Mouse (Mus musculus): ENCODE measurements around the gene Mical3. TPM values are rescaled to one million over a fixed set of nuclear protein-coding genes. Genes with fewer than 3 reads are reported as not detected.

Gene Mical3
- polyA plus RNA-seq, 1 experiment from 2014 or later, result 28.6 TPM

DNA sequence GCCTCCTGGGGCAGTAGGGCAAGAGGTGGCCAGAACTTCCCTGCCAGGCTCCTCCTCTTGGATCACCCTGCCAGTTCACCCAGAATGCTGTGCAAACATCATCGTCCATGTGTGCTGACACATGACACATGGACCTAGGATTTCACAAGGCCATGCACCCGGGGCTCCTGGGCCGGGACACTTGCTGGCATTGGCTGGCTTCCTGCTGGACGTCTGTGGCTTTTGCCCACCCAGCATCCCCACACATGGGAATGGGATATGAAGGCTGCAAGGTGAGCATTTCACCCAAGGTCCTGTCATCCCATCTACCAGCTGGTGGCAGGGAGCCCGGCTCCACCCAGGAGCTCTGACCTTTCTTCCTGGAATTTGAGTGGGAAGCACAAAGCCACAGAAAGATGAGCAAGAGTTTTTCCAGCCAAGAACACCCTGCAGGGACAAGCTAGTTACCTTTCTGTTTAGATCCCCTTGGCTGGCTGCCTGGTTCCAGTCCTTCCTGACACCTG, 8.0 kb downstream of the Mical3 start:
- H3K4me3 ChIP-seq, result no peak overlapping the region
- ATAC-seq (replicated peaks), result no peak
- no peaks in the 10 kb centered on the region for H3K27me3 ChIP-seq
- H3K9me3 ChIP-seq, result no peaks in the 10 kb centered on the region
- WGBS, result 86% methylated on average over 5 of the region's 5 CpGs
- H3K4me1 ChIP-seq, result peaks cover 5% of the 10 kb centered on the region
- H3K36me3 ChIP-seq, result no peaks in the 10 kb centered on the region
- no peak overlapping the region for H3K27ac ChIP-seq (replicated peaks)
- H3K4me2 ChIP-seq (replicated peaks), result no peak overlapping the region
- no peak overlapping the region for H3K9ac ChIP-seq (replicated peaks)

DNA sequence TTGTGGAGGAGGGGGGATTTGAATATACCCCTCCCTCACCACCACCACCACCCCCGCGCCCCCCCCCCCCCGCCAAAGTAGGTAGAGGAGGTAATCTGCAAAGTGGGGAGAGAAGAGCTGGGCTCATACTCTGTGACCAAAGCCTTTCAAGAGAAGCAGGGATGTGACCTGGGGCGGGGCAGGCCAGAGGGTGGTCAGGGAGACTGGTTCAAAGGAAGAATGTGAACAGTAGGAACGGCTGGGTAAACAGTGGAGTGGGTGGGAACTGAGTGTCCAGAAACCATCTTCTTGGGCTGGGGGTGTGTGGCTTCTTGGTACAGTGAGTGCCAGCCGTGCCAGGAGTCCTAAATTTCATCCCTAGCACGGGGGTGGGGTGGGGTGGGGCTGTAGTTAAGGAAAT, 10.0 kb downstream of the Mical3 start:
- Histone ChIP-seq H3K9me3 (no peaks in the 10 kb centered on the region), H3K4me2 (replicated peaks) (no peak overlapping the region), H3K4me1 (no peaks in the 10 kb centered on the region), H3K36me3 (no peaks in the 10 kb centered on the region), H3K27ac (replicated peaks) (no peak overlapping the region), H3K9ac (replicated peaks) (no peak overlapping the region), H3K4me3 (no peak overlapping the region), H3K27me3 (no peaks in the 10 kb centered on the region)
- 58% methylated on average over 7 of the region's 7 CpGs for WGBS
- ATAC-seq (replicated peaks), result no peak

DNA sequence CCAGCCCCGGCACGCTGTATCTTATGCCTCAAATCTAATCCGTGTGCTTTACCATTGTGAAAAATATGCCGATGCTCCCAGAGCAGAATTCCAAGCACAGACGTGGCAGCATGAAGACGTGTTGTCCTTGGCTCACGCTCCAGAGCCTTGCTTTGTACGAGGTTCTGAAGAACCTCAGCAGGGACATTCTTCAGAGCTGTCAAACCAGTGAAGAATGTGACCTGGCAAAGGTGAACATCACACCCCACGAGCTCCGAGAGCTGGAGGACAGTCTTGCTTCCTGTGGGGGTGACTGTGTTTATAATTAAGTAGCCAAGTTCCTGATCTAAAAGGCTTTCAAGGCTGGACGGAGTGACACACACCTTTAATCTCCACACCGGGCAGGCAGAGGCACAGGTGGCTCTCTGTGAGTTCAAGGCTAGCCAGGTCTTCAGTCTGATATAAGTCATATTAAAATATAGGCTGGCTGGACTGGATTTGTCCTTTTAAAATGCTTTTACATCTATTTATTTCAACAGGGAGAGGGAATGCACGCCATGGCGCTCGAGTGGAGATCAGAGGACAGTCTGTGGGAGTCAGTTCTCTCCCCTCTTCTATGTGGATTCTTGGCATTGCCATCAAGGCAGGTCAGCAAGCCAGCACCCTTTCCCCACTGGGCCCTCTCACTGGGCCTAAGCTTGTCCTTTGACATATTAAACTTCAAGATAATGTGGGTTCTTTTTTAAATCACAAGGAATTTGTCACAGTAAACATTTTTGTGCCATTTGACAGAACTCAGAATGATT, 12.6 kb downstream of the Mical3 start:
- ATAC-seq (replicated peaks), result no peak
- Histone ChIP-seq H3K4me2 (replicated peaks) (no peak overlapping the region), H3K4me1 (no peaks in the 10 kb centered on the region), H3K36me3 (no peaks in the 10 kb centered on the region), H3K9me3 (no peaks in the 10 kb centered on the region), H3K9ac (replicated peaks) (no peak overlapping the region), H3K4me3 (no peak overlapping the region), H3K27me3 (no peaks in the 10 kb centered on the region), H3K27ac (replicated peaks) (no peak overlapping the region)
- 88% methylated on average over 15 of the region's 15 CpGs for WGBS

DNA sequence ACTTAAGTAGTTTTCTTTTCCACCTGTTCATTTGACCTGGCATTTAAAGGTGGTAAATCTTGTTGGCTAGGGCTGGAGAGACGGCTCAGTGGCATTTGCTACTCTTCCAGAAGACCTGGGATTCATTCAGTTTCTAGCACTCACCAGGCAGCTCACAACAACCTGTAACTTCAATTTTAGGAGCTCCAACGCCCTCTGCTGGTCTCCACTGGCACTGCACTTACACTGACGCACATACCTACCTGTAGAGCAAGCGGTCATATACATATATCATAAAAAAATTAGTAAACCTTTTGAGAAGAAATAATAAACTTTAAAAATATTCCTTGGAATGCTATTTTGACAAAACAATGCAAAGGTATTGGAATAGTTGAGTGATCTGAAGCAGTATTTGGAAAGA, 13.7 kb downstream of the Mical3 start:
- Histone ChIP-seq H3K9ac (replicated peaks) (no peak overlapping the region), H3K4me3 (no peak overlapping the region), H3K36me3 (no peaks in the 10 kb centered on the region), H3K4me2 (replicated peaks) (no peak overlapping the region), H3K27me3 (no peaks in the 10 kb centered on the region), H3K9me3 (no peaks in the 10 kb centered on the region), H3K4me1 (no peaks in the 10 kb centered on the region), H3K27ac (replicated peaks) (no peak overlapping the region)
- 74% methylated on average over 4 of the region's 4 CpGs for WGBS
- ATAC-seq (replicated peaks), result no peak

DNA sequence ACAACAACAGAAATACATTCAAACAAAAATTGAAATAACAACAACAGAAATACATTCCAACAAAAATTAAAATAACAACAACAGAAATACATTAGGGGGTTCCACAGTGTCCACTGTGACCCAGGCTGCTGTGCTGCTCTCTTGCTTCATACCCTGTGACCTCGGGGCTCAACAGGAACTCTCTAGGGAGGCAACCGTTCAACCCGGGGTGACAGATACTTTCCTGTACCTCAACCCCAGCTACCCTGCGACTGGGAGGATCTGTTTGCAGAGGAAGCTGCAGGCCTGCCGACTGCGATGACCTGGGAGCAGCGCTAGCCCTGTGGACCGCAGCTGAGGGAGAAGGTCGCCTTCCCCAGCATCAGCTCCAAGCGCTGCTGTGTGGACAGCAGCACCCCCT, 14.4 kb downstream of the Mical3 start:
- H3K4me2 ChIP-seq (replicated peaks), result no peak overlapping the region
- 81% methylated on average over 10 of the region's 10 CpGs for WGBS

DNA sequence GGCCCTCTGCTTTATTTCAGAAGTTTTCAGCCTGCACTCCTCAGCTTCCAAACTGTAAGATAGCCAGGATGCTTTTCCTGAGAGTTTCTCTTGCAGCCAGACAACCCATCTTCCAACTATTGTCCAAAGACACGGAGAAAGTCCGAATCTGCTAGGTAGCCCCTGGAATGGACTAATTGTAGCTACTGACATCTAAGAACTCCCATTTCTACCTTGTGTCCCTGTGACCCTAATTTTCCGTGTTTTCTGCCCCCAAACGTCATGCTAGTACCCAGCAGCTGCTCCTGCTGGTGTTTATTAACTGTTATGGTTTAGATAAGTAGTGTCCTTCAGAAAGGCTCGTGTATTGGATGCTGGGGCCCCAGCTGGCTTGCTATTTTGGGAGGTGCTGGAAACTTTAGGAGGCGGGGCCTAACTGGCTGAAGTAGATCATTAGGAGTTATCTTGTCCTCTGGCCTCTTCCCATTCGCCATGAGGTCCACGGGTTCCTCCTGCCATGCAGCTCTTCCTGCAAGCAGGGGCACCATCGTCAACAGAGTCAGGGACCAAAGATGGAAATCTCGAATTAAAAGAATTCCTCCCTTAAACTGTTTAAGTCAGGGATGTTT, 19.2 kb downstream of the Mical3 start:
- Histone ChIP-seq H3K9me3 (no peaks in the 10 kb centered on the region), H3K27me3 (no peaks in the 10 kb centered on the region), H3K9ac (replicated peaks) (no peak overlapping the region), H3K36me3 (no peaks in the 10 kb centered on the region), H3K27ac (replicated peaks) (no peak overlapping the region), H3K4me2 (replicated peaks) (no peak overlapping the region), H3K4me1 (peaks cover 25% of the 10 kb centered on the region), H3K4me3 (no peak overlapping the region)
- no peak for ATAC-seq (replicated peaks)
- WGBS, result 68% methylated on average over 10 of the region's 10 CpGs

More for the DNA sequence above, 14.4 kb downstream of the Mical3 start:
- no peak overlapping the region for H3K27ac ChIP-seq (replicated peaks)
- no peak for ATAC-seq (replicated peaks)
- no peak overlapping the region for H3K9ac ChIP-seq (replicated peaks)
- H3K9me3 ChIP-seq, result no peaks in the 10 kb centered on the region
- no peaks in the 10 kb centered on the region for H3K4me1 ChIP-seq
- H3K27me3 ChIP-seq, result no peaks in the 10 kb centered on the region
- H3K4me3 ChIP-seq, result no peak overlapping the region
- H3K36me3 ChIP-seq, result no peaks in the 10 kb centered on the region

DNA sequence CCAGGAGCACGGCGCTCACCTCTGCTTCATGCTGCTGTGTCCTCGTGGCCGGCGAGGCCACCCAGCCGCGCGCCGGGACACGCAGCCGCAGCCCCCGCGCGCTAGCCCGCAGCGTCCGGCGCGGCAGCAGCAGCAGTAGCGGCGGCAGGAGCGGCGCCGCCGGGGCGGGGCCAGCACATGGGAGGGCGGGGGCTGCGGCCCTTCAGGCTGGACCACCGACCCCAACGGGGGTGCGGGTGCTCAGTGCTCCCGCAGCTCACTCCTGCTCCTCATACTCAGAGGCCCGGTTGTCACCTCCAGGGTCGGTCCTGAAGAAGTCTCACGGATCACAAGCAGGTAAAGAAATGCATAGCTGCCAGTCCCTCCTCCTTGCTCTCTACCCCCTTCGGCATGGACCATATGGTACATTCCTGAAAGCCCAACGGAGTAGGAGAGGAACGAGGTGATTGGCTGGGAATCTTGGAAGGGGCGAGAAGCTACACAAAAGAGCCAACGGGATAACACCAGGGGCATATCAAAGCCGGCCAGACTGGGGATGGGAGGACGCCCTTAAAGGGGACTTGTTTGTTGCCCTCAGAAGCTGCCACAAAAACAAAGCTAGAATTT, 20.7 kb downstream of the Mical3 start:
- peak overlapping the region; percentile 98 for H3K4me3 ChIP-seq
- 1% methylated on average over 42 of the region's 42 CpGs for WGBS
- H3K27ac ChIP-seq (replicated peaks), result peak overlapping the region; percentile 93
- no peaks in the 10 kb centered on the region for H3K27me3 ChIP-seq
- peak; percentile 97 for ATAC-seq (replicated peaks)
- H3K36me3 ChIP-seq, result no peaks in the 10 kb centered on the region
- H3K9ac ChIP-seq (replicated peaks), result peak overlapping the region; percentile 86
- H3K4me2 ChIP-seq (replicated peaks), result peak overlapping the region; percentile 67
- H3K9me3 ChIP-seq, result no peaks in the 10 kb centered on the region
- H3K4me1 ChIP-seq, result peaks cover 32% of the 10 kb centered on the region

DNA sequence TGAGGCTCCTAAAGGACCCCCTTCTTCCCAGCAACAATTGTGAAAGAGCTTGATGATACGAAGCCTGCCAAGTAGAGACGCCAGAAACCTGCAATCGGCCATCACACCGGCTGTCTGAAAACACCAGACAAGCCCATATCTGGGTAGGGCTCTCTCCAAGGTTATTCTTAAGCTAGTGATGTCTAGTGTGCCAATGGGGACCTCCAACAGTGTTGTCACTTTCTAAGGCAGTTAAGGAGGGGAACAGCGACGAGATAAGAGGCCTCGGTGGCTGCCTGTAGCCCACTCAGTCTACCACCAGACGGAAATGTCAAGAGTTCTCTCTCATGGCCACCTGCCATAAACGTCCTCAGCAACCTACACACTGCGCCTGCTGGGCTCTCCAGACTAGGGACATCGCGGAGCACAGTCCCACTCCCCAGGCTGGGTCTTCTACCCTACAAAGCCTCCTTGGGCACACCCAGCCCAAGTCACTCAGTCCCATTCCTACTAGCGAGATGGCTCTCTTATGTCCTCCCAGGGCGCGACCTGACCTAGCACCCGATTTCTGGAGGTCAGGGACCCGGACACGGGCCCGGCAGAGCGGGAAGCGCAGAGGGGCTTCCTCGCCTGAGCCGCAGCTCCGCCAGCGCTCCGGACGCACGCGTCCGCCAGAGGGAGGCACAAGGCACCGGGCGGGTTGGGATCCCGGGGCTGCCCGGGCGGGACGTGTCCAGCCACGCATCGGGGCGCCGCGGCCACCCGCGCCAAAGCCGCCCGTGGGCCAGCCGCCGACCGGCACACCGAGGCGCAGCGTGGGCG, 21.4 kb downstream of the Mical3 start:
- under 1% methylated on average over 52 of the region's 52 CpGs for WGBS
- Histone ChIP-seq H3K9ac (replicated peaks) (peak overlapping the region; percentile 86), H3K4me1 (peaks cover 33% of the 10 kb centered on the region), H3K27me3 (no peaks in the 10 kb centered on the region), H3K4me3 (peak overlapping the region; percentile 98), H3K27ac (replicated peaks) (peak overlapping the region; percentile 93), H3K36me3 (0 out of 2 replicates have a peak, but pooled peaks cover 1% of the 10 kb centered on the region), H3K9me3 (no peaks in the 10 kb centered on the region), H3K4me2 (replicated peaks) (peak overlapping the region; percentile 67)
- peak; percentile 60 for ATAC-seq (replicated peaks)

DNA sequence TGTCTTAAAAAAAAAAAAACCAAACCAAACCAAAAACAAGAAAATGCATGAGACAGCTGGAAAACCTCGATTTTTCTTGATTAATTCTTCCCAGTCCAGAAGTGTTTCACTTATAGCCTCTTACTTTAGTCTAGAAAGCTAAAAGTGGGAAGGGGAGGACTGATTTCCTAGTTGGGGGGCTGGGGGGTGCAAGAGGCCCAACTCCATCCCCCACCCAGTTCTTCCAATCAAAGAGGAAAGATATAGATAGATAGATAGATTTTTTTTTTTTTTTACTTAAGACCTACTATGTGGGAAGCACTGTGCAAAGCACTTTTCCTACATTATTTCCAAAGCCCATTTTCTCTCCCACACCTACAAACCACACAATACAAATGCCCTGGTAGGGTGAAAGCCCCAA, 22.7 kb downstream of the Mical3 start:
- Histone ChIP-seq H3K4me2 (replicated peaks) (peak overlapping the region; percentile 67; the same call in 1 of the 2 replicates), H3K27ac (replicated peaks) (no peak overlapping the region), H3K9ac (replicated peaks) (no peak overlapping the region), H3K4me3 (no peak overlapping the region), H3K4me1 (peaks cover 33% of the 10 kb centered on the region), H3K36me3 (0 out of 2 replicates have a peak, but pooled peaks cover 2% of the 10 kb centered on the region), H3K27me3 (no peaks in the 10 kb centered on the region), H3K9me3 (no peaks in the 10 kb centered on the region)
- no peak for ATAC-seq (replicated peaks)
- 64% methylated on average over 1 of the region's 1 CpGs for WGBS

DNA sequence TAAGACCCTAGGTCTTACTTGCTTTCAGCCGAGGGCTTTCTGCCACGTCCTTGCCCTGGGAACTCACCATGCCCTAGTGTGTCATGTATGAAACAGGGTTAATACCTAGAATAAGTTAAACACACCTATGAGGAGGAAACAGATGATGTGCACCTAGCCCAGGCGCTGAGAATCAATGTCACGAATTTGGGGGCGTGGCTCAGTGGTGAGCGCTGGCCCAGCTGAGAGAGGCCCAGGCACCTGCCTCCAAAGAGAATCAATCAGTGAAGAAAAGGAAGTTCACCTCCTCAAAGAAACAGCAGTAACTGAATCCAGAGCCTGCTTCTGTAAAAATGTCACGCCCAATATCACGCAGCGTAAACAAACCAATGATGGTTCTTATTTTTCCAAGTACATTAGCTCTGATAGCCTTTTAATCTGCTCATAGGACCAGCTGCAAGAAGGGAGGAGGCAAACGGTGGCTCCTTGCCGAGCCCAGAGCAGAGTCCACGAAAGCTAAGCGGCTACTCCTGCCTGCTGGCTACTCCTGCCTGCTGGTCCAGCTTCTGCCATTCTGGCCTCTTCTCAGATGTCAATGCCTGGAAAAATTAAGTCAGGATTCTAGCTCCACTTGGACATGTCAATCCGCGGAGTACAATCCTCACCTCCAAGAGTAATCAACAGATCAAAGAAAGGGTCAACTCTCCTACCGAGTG, 23.9 kb downstream of the Mical3 start:
- WGBS, result 93% methylated on average over 16 of the region's 16 CpGs

DNA sequence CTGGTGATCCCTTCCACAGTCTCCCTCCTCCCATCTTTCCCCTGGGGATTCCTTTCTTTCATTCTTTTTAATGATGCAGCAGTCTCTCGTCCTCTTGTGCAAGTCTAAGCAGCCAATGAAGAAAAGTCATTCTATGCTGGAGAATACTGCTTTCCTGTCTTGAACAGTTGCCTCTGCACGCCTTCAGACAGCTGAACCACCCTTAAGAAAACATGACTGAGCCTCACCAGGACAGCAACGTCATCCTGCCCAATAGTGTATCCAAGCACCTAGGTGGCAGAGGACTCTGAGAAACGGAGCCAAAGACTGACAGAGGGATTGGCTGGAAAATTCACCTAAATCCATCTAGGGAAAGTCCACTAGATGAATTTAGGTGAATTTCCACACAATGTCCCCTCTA, 25.1 kb downstream of the Mical3 start:
- no peak overlapping the region for H3K4me2 ChIP-seq (replicated peaks)
- no peak overlapping the region for H3K4me3 ChIP-seq
- no peak overlapping the region for H3K9ac ChIP-seq (replicated peaks)
- 52% methylated on average over 4 of the region's 4 CpGs for WGBS
- H3K27ac ChIP-seq (replicated peaks), result no peak overlapping the region
- no peaks in the 10 kb centered on the region for H3K27me3 ChIP-seq
- ATAC-seq (replicated peaks), result no peak
- peaks cover 38% of the 10 kb centered on the region for H3K4me1 ChIP-seq
- no peaks in the 10 kb centered on the region for H3K9me3 ChIP-seq
- H3K36me3 ChIP-seq, result 0 out of 2 replicates have a peak, but pooled peaks cover 2% of the 10 kb centered on the region

More for the DNA sequence above, 23.9 kb downstream of the Mical3 start:
- Histone ChIP-seq H3K4me1 (peaks cover 38% of the 10 kb centered on the region), H3K9ac (replicated peaks) (no peak overlapping the region), H3K27me3 (no peaks in the 10 kb centered on the region), H3K36me3 (0 out of 2 replicates have a peak, but pooled peaks cover 2% of the 10 kb centered on the region), H3K4me2 (replicated peaks) (no peak overlapping the region), H3K27ac (replicated peaks) (no peak overlapping the region), H3K9me3 (no peaks in the 10 kb centered on the region), H3K4me3 (no peak overlapping the region)
- no peak for ATAC-seq (replicated peaks)

Measured in forebrain, embryonic 15.5 days (tissue).